Mouse (Mus musculus) olfactory bulb, adult 2 months (tissue): ENCODE measurements around the gene Stat1.

ENCODE experiments used
- CTCF ChIP-seq: fragments of 200-500 bp; IDR thresholded peaks from 2 replicates; pipeline ENCODE4 v1.5.1; 2012; ENCODE audit warnings: low read depth, mild to moderate bottlenecking, low read length, moderate library complexity; ENCODE audit not compliant: insufficient read depth
- POLR2A ChIP-seq: fragments of 200-500 bp; IDR thresholded peaks from 2 replicates; pipeline ENCODE4 v1.6.1; 2012; ENCODE audit warnings: mild to moderate bottlenecking, low read depth, low read length, moderate library complexity; ENCODE audit not compliant: insufficient read depth

- TF ChIP-seq CTCF, result no peak
- no peak for TF ChIP-seq POLR2A
Measured at GRCm38 (mm10) chr1:52170057-52170456, 50.8 kb downstream of the Stat1 start.
